Mouse (Mus musculus) cortical plate, adult 2 months (tissue): ENCODE measurements at regions not wholly inside any gene's neighbourhood (a gene's known extent, or its start where the extent isn't known, plus 50 kb on each side); places are given as distances from the start of the nearest gene placed in this dataset.
"Not testable (repeated sequence)": the region's sequence is repeated elsewhere in the genome, so short reads cannot be mapped to it uniquely, and the experiment has no call there.

Experiments
- H3K27ac ChIP-seq: fragments of 200-500 bp; 2 replicates; pipeline ENCODE4 v1.5.1; 2012; ENCODE audit warnings: low read length, control low read depth, inconsistent platforms; ENCODE audit not compliant: insufficient read depth
- H3K4me1 ChIP-seq: fragments of 200-500 bp; 2 replicates; pipeline ENCODE4 v1.6.1; 2011; ENCODE audit warnings: low read length; ENCODE audit not compliant: control insufficient read depth, insufficient read depth
- H3K4me3 ChIP-seq: fragments of 200-500 bp; 2 replicates; pipeline ENCODE4 v1.5.1; 2011; ENCODE audit warnings: mild to moderate bottlenecking, low read length, control low read depth; ENCODE audit not compliant: insufficient read depth
- CTCF ChIP-seq: fragments of 200-500 bp; IDR thresholded peaks from 2 replicates; pipeline ENCODE4 v1.5.1; 2011; ENCODE audit warnings: mild to moderate bottlenecking, control low read depth, low read length; ENCODE audit not compliant: insufficient read depth; ENCODE audit errors: extremely low read depth
- POLR2A ChIP-seq: fragments of 200-500 bp; IDR thresholded peaks from 2 replicates; pipeline ENCODE4 v1.6.1; 2011; ENCODE audit warnings: mild to moderate bottlenecking, low read length, control low read depth; ENCODE audit not compliant: insufficient read depth; ENCODE audit errors: extremely low read depth

GRCm38 (mm10) chrX:99732526-99732925 is 88.3 kb upstream of the Tmem28 start:
- no peak for TF ChIP-seq POLR2A
- no peak for TF ChIP-seq CTCF
- Histone ChIP-seq H3K4me1 (no peaks in the 10 kb centered on the region), H3K4me3 (no peak overlapping the region), H3K27ac (no peak overlapping the region)

GRCm38 (mm10) chrX:99725101-99725500 is 95.7 kb upstream of the Tmem28 start:
- Histone ChIP-seq H3K27ac (no peak overlapping the region), H3K4me1 (no peaks in the 10 kb centered on the region), H3K4me3 (no peak overlapping the region)
- TF ChIP-seq POLR2A (no peak), CTCF (peak; percentile 34; the same call in 1 of the 2 replicates)

- H3K4me3 ChIP-seq, result no peak overlapping the region
- H3K4me1 ChIP-seq, result no peaks in the 10 kb centered on the region
- no peak overlapping the region for H3K27ac ChIP-seq
- TF ChIP-seq POLR2A, result no peak
- no peak for TF ChIP-seq CTCF
Observed at GRCm38 (mm10) chrX:99695366-99695765, 125.5 kb upstream of the Tmem28 start.

GRCm38 (mm10) chrX:99690971-99691370 is 129.8 kb upstream of the Tmem28 start:
- H3K27ac ChIP-seq, result no peak overlapping the region
- H3K4me3 ChIP-seq, result no peak overlapping the region
- TF ChIP-seq CTCF, result no peak
- TF ChIP-seq POLR2A, result no peak
- no peaks in the 10 kb centered on the region for H3K4me1 ChIP-seq

- Histone ChIP-seq H3K4me1 (no peaks in the 10 kb centered on the region), H3K27ac (no peak overlapping the region), H3K4me3 (no peak overlapping the region)
- no peak for TF ChIP-seq CTCF
- no peak for TF ChIP-seq POLR2A
Observed at GRCm38 (mm10) chrX:99689761-99690160, 131.1 kb upstream of the Tmem28 start.

GRCm38 (mm10) chrX:99682491-99682890 is 138.3 kb upstream of the Tmem28 start:
- not testable (repeated sequence) for H3K4me3 ChIP-seq, H3K27ac ChIP-seq, H3K4me1 ChIP-seq

- no peak for TF ChIP-seq POLR2A
- TF ChIP-seq CTCF, result no peak
- Histone ChIP-seq H3K27ac (no peak overlapping the region), H3K4me3 (no peak overlapping the region)
Observed at GRCm38 (mm10) chrX:99667596-99667995, 153.2 kb upstream of the Tmem28 start.

GRCm38 (mm10) chrX:99662566-99662965 is 158.3 kb upstream of the Tmem28 start:
- Histone ChIP-seq H3K27ac (no peak overlapping the region), H3K4me1 (no peaks in the 10 kb centered on the region), H3K4me3 (no peak overlapping the region)
- TF ChIP-seq CTCF, result no peak
- TF ChIP-seq POLR2A, result no peak

More at GRCm38 (mm10) chrX:99667596-99667995, 153.2 kb upstream of the Tmem28 start:
- H3K4me1 ChIP-seq, result no peaks in the 10 kb centered on the region

- no peaks in the 10 kb centered on the region for H3K4me1 ChIP-seq
Observed at GRCm38 (mm10) chrX:99659496-99660140, 161.2 kb upstream of the Tmem28 start.

GRCm38 (mm10) chrX:99657790-99658451 is 162.9 kb upstream of the Tmem28 start:
- Histone ChIP-seq H3K4me1 (no peaks in the 10 kb centered on the region), H3K4me3 (no peak overlapping the region), H3K27ac (no peak overlapping the region)
- TF ChIP-seq POLR2A (no peak), CTCF (peak; percentile 79)

More at GRCm38 (mm10) chrX:99659496-99660140, 161.2 kb upstream of the Tmem28 start:
- Histone ChIP-seq H3K4me3 (no peak overlapping the region), H3K27ac (no peak overlapping the region)
- no peak for TF ChIP-seq CTCF
- no peak for TF ChIP-seq POLR2A

GRCm38 (mm10) chrX:99656988-99657387 is 163.8 kb upstream of the Tmem28 start:
- H3K4me1 ChIP-seq, result no peaks in the 10 kb centered on the region

More at GRCm38 (mm10) chrX:99656988-99657387, 163.8 kb upstream of the Tmem28 start:
- TF ChIP-seq POLR2A, result no peak
- Histone ChIP-seq H3K27ac (no peak overlapping the region), H3K4me3 (no peak overlapping the region)
